ENCODE assay signal across 8 mouse cellular contexts in the genomic region with DNA sequence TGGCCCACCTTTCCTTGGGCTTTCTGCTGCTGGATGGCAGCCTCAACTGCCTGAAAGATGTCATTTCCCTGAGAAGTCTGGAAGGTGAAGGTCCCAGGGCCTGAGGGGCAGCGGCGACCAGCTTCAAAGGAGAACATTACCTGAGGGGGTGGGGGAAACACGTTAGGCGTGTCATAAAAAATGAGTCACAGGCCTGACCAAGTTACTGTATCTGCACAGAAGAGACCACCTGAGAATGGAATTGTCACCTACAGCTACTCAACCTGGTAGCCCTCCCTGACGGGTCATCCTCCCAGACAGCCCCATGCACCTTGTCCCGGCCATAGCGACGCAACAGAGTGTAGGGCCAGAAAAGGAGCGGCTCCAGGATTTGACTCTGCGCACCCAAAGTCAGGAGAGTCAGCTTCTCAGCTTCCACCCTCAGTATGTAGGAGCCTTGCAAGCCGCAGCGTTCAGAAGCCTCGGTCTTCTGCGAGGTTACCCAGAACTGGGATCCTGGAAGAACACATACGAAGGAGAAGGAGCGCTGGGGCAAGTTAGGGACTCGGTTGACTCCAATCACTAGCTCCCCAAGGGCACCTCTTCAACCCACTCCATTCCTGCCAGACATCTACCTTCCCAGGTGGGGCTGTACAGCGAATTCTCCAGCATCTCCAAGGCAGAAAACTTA. TPM values are rescaled to one million over a fixed set of nuclear protein-coding genes. Genes with fewer than 3 reads are reported as not detected.
DNase-seq lines count a peak whose midpoint lies in the region; ATAC-seq and TF ChIP-seq lines count a peak whose summit lies in the region.

No protein-coding gene starts in this region.

- WGBS in kidney, embryonic 14.5 days = 27% methylated on average over 18 of the region's 18 CpGs
- 83% methylated on average over 18 of the region's 18 CpGs for WGBS in bone marrow, adult 2 months
- 13% methylated on average over 18 of the region's 18 CpGs for WGBS in hindbrain, embryonic 14.5 days
- 18% methylated on average over 18 of the region's 18 CpGs for WGBS in midbrain, embryonic 14.5 days

- H3K9ac ChIP-seq in kidney, embryonic 14.5 days (ENCODE audit: low read depth, low read length) = 0 out of 2 replicates have a peak overlapping the region, but pooled peaks have one; percentile 46
- H3K9ac ChIP-seq in hindbrain, embryonic 14.5 days = peak overlapping the region; percentile 44; the same call in 1 of the 2 replicates
- no peak overlapping the region for H3K9ac ChIP-seq in midbrain, embryonic 14.5 days (replicated peaks; ENCODE audit: low read length)

- peaks cover 4% of the 10 kb centered on the region; the same call in 1 of the 2 replicates for H3K36me3 ChIP-seq in kidney, embryonic 14.5 days (ENCODE audit: control insufficient read depth, insufficient read depth, low read length)
- H3K36me3 ChIP-seq in hindbrain, embryonic 14.5 days (replicated peaks; ENCODE audit: control insufficient read depth, insufficient read depth) = no peaks in the 10 kb centered on the region
- H3K36me3 ChIP-seq in midbrain, embryonic 14.5 days (ENCODE audit: control insufficient read depth, insufficient read depth, low read length) = no peaks in the 10 kb centered on the region

- H3K4me3 ChIP-seq in kidney, embryonic 14.5 days (ENCODE audit: low read length) = peak overlapping the region; percentile 58
- H3K4me3 ChIP-seq in bone marrow, adult 2 months (replicated peaks; ENCODE audit: control insufficient read depth, low read depth, low read length) = peak overlapping the region; percentile 95
- peak overlapping the region; percentile 38 for H3K4me3 ChIP-seq in hindbrain, embryonic 14.5 days (replicated peaks; ENCODE audit: low read length)
- H3K4me3 ChIP-seq in midbrain, embryonic 14.5 days (replicated peaks; ENCODE audit: low read depth, low read length) = peak overlapping the region; percentile 43

- peaks cover 10% of the 10 kb centered on the region; the same call in 1 of the 2 replicates for H3K4me1 ChIP-seq in kidney, embryonic 14.5 days (ENCODE audit: control insufficient read depth, insufficient read depth, low read length)
- peaks cover 2% of the 10 kb centered on the region; the same call in 1 of the 2 replicates for H3K4me1 ChIP-seq in bone marrow, adult 2 months (ENCODE audit: control insufficient read depth, insufficient read depth, low read length)
- peaks cover 19% of the 10 kb centered on the region; the same call in 1 of the 2 replicates for H3K4me1 ChIP-seq in hindbrain, embryonic 14.5 days (replicated peaks; ENCODE audit: control insufficient read depth, insufficient read depth, low read length)
- H3K4me1 ChIP-seq in midbrain, embryonic 14.5 days (ENCODE audit: control insufficient read depth, insufficient read depth, low read length) = peaks cover 16% of the 10 kb centered on the region; the same call in 1 of the 2 replicates

- H3K27ac ChIP-seq in kidney, embryonic 14.5 days (ENCODE audit: low read depth, low read length) = no peak overlapping the region
- H3K27ac ChIP-seq in bone marrow, adult 2 months (ENCODE audit: control insufficient read depth, insufficient read depth, low read depth, low read length, poor library complexity) = peak overlapping the region; percentile 64; the same call in 1 of the 2 replicates
- H3K27ac ChIP-seq in hindbrain, embryonic 14.5 days = no peak overlapping the region
- no peak overlapping the region for H3K27ac ChIP-seq in midbrain, embryonic 14.5 days (replicated peaks; ENCODE audit: low read depth, low read length)

- TF ChIP-seq POLR2A in bone marrow, adult 2 months (IDR thresholded peaks at IDR 0.05; ENCODE audit: borderline replicate concordance, control insufficient read depth, low read depth, low read length) = no peak

- no peak for DNase-seq in kidney, postnatal 10 days
- DNase-seq in hindbrain, embryonic 14.5 days (ENCODE audit: low spot score) = no peak
- DNase-seq in midbrain, embryonic 14.5 days = no peak
- no peak for DNase-seq in cerebellum, postnatal 4 days (ENCODE audit: low spot score in 2 of 2)
- no peak for DNase-seq in frontal cortex, postnatal 14 days (ENCODE audit: low spot score in 2 of 2)

- TF ChIP-seq CTCF in bone marrow, adult 2 months (IDR thresholded peaks at IDR 0.05; ENCODE audit: control insufficient read depth, insufficient read depth, low read length) = no peak

- peaks cover 14% of the 10 kb centered on the region; the same call in 1 of the 2 replicates for H3K27me3 ChIP-seq in kidney, embryonic 14.5 days (ENCODE audit: control insufficient read depth, insufficient read depth, low read length)
- peaks cover 47% of the 10 kb centered on the region for H3K27me3 ChIP-seq in hindbrain, embryonic 14.5 days (ENCODE audit: control insufficient read depth, insufficient read depth, low read length)
- H3K27me3 ChIP-seq in midbrain, embryonic 14.5 days (ENCODE audit: control insufficient read depth, insufficient read depth, low read length) = peaks cover 33% of the 10 kb centered on the region

- peak overlapping the region; percentile 90 for H3K4me2 ChIP-seq in kidney, embryonic 14.5 days (replicated peaks; ENCODE audit: low read depth, low read length)
- peak overlapping the region; percentile 67 for H3K4me2 ChIP-seq in hindbrain, embryonic 14.5 days (replicated peaks)
- peak overlapping the region; percentile 76 for H3K4me2 ChIP-seq in midbrain, embryonic 14.5 days (ENCODE audit: low read length)

- ATAC-seq in kidney, embryonic 14.5 days (ENCODE audit: low FRiP score, low TSS enrichment) = no peak
- ATAC-seq in hindbrain, embryonic 14.5 days (ENCODE audit: low FRiP score) = no peak
- no peak for ATAC-seq in midbrain, embryonic 14.5 days (ENCODE audit: low FRiP score, low TSS enrichment)
- no peak for ATAC-seq in inflammation-experienced regulatory T-cells, adult 6 months

- H3K9me3 ChIP-seq in kidney, embryonic 14.5 days (ENCODE audit: control insufficient read depth, low read length) = no peaks in the 10 kb centered on the region
- no peaks in the 10 kb centered on the region for H3K9me3 ChIP-seq in hindbrain, embryonic 14.5 days (ENCODE audit: control insufficient read depth, low read length)
- H3K9me3 ChIP-seq in midbrain, embryonic 14.5 days (ENCODE audit: control insufficient read depth, low read length) = no peaks in the 10 kb centered on the region

RNA-seq across cellular contexts. Expression of gene Dok1, which starts 1.2 kb away (rescaled TPM):
- polyA plus RNA-seq in kidney, embryonic 14.5 days (2014; fragmentation: Nextera tagmentation; extraction: Ambion mirVana) = 8.8 and 11.8 TPM in 2 replicates
- polyA plus RNA-seq in bone marrow, adult 2 months (2011; ENCODE audit: insufficient read depth, insufficient read length, low replicate concordance, missing spikeins) = 26.6 and 39.6 TPM in 2 replicates
- 1.2 and 2.2 TPM in 2 replicates for polyA plus RNA-seq in hindbrain, embryonic 14.5 days (2014; fragmentation: Nextera tagmentation; extraction: Ambion mirVana)
- 1.7 TPM in 2 replicates for polyA plus RNA-seq in midbrain, embryonic 14.5 days (2014; fragmentation: Nextera tagmentation; extraction: Ambion mirVana)
- polyA plus RNA-seq in inflammation-experienced regulatory T-cells, adult 6 months (2017; shearing (Covaris generic)) = 10 to 100 TPM; 23.6 to 36.1 (median 30.4) TPM

RNA-seq across cellular contexts. Expression of gene Loxl3, which starts 1.9 kb away (rescaled TPM):
- polyA plus RNA-seq in kidney, embryonic 14.5 days (2014; fragmentation: Nextera tagmentation; extraction: Ambion mirVana) = 12.0 and 14.3 TPM in 2 replicates
- 6.9 and 13.3 TPM in 2 replicates for polyA plus RNA-seq in bone marrow, adult 2 months (2011; ENCODE audit: insufficient read depth, insufficient read length, low replicate concordance, missing spikeins)
- polyA plus RNA-seq in hindbrain, embryonic 14.5 days (2014; fragmentation: Nextera tagmentation; extraction: Ambion mirVana) = 3.5 and 4.9 TPM in 2 replicates
- 3.1 and 5.5 TPM in 2 replicates for polyA plus RNA-seq in midbrain, embryonic 14.5 days (2014; fragmentation: Nextera tagmentation; extraction: Ambion mirVana)
- polyA plus RNA-seq in inflammation-experienced regulatory T-cells, adult 6 months (2017; shearing (Covaris generic)) = not detected

RNA-seq across cellular contexts. Expression of gene Aup1, which starts 22.3 kb away (rescaled TPM):
- 144 and 156 TPM in 2 replicates for polyA plus RNA-seq in kidney, embryonic 14.5 days (2014; fragmentation: Nextera tagmentation; extraction: Ambion mirVana)
- polyA plus RNA-seq in bone marrow, adult 2 months (2011; ENCODE audit: insufficient read depth, insufficient read length, low replicate concordance, missing spikeins) = 142 and 337 TPM in 2 replicates
- polyA plus RNA-seq in hindbrain, embryonic 14.5 days (2014; fragmentation: Nextera tagmentation; extraction: Ambion mirVana) = 109 and 111 TPM in 2 replicates
- polyA plus RNA-seq in midbrain, embryonic 14.5 days (2014; fragmentation: Nextera tagmentation; extraction: Ambion mirVana) = 111 and 145 TPM in 2 replicates
- polyA plus RNA-seq in inflammation-experienced regulatory T-cells, adult 6 months (2017; shearing (Covaris generic)) = 100 to 1,000 TPM; 423 to 474 (median 448) TPM

RNA-seq across cellular contexts. Expression of gene Htra2, which starts 23.0 kb away (rescaled TPM):
- 51.1 and 64.9 TPM in 2 replicates for polyA plus RNA-seq in kidney, embryonic 14.5 days (2014; fragmentation: Nextera tagmentation; extraction: Ambion mirVana)
- 115 and 145 TPM in 2 replicates for polyA plus RNA-seq in bone marrow, adult 2 months (2011; ENCODE audit: insufficient read depth, insufficient read length, low replicate concordance, missing spikeins)
- polyA plus RNA-seq in hindbrain, embryonic 14.5 days (2014; fragmentation: Nextera tagmentation; extraction: Ambion mirVana) = 40.4 and 42.9 TPM in 2 replicates
- 38.5 and 53.1 TPM in 2 replicates for polyA plus RNA-seq in midbrain, embryonic 14.5 days (2014; fragmentation: Nextera tagmentation; extraction: Ambion mirVana)
- 10 to 100 TPM; 23.5 to 29.2 (median 28.4) TPM for polyA plus RNA-seq in inflammation-experienced regulatory T-cells, adult 6 months (2017; shearing (Covaris generic))

RNA-seq across cellular contexts. Expression of gene Dqx1, which starts 25.6 kb away (rescaled TPM):
- polyA plus RNA-seq in kidney, embryonic 14.5 days (2014; fragmentation: Nextera tagmentation; extraction: Ambion mirVana) = 1.9 and 2.6 TPM in 2 replicates
- polyA plus RNA-seq in bone marrow, adult 2 months (2011; ENCODE audit: insufficient read depth, insufficient read length, low replicate concordance, missing spikeins) = 5.3 and 13.5 TPM in 2 replicates
- 0.29 TPM in 2 replicates for polyA plus RNA-seq in hindbrain, embryonic 14.5 days (2014; fragmentation: Nextera tagmentation; extraction: Ambion mirVana)
- polyA plus RNA-seq in midbrain, embryonic 14.5 days (2014; fragmentation: Nextera tagmentation; extraction: Ambion mirVana) = 0.53 and 0.68 TPM in 2 replicates
- 1 to 10 TPM; 2.1 to 2.7 (median 2.7) TPM for polyA plus RNA-seq in inflammation-experienced regulatory T-cells, adult 6 months (2017; shearing (Covaris generic))

Comparison
In these comparisons a context has a peak if more than half of its experiments do, and no peak if none do; other contexts are left out.
1. H3K4me3 ChIP-seq: peak in every context shown above with its lines; median percentile 95 in bone marrow, adult 2 months; 58 in kidney, embryonic 14.5 days; 43 in midbrain, embryonic 14.5 days; 38 in hindbrain, embryonic 14.5 days.